Mouse (Mus musculus) olfactory bulb, adult 2 months (tissue): ENCODE data around the gene Ube2i.

Source experiments
- CTCF ChIP-seq: fragments of 200-500 bp; IDR thresholded peaks from 2 replicates; pipeline ENCODE4 v1.5.1; 2012; ENCODE audit warnings: low read depth, mild to moderate bottlenecking, low read length, moderate library complexity; ENCODE audit not compliant: insufficient read depth
- POLR2A ChIP-seq: fragments of 200-500 bp; IDR thresholded peaks from 2 replicates; pipeline ENCODE4 v1.6.1; 2012; ENCODE audit warnings: mild to moderate bottlenecking, low read depth, low read length, moderate library complexity; ENCODE audit not compliant: insufficient read depth

DNA sequence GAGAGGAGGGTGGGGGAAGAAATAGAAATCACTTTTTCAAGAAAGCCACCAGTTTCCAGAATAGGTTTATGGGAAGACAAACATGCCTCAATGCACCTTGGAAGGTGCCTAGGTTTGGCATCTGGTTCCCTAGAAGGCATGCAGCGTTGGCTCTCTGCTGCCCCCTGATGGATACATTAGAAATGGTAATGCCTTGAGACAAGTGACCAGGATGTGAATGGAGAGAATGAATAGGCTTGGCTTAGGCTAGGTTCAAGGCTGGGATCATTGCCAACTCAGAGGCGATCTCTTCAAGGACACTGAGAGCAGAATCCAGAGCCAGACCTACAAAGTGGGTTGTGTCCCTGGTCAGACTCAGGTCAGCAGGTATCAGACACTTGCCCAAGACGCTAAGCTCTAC, 10.6 kb upstream of the Ube2i start:
- no peak for TF ChIP-seq POLR2A
- peak; percentile 36; the same call in 1 of the 2 replicates for TF ChIP-seq CTCF
